Mouse (Mus musculus) stomach, embryonic 15.5 days (tissue): ENCODE data around the gene Lrrc25. TPM values are rescaled to one million over a fixed set of nuclear protein-coding genes. Genes with fewer than 3 reads are reported as not detected.

Experiments
- ATAC-seq: fragments of 200-750 bp; cut with Nextera tagmentation; 2 replicates; pipeline ENCODE4 v1.8.0; 2017; ENCODE audit warnings: low read depth, moderate number of reproducible peaks, moderate TSS enrichment; ENCODE audit not compliant: insufficient read depth, low FRiP score
- H3K27ac ChIP-seq: fragments of 300-500 bp; sonication (generic); 2 replicates; pipeline ENCODE4 v1.5.1; 2015; ENCODE audit warnings: mild to moderate bottlenecking, inconsistent platforms
- H3K27me3 ChIP-seq: fragments of 300-500 bp; sonication (generic); replicated peaks from 2 replicates; pipeline ENCODE4 v1.6.1; 2015; ENCODE audit warnings: inconsistent platforms
- H3K36me3 ChIP-seq: fragments of 300-500 bp; sonication (generic); 2 replicates; pipeline ENCODE4 v1.6.1; 2015; ENCODE audit warnings: inconsistent platforms
- H3K4me1 ChIP-seq: fragments of 300-500 bp; sonication (generic); 2 replicates; pipeline ENCODE4 v1.6.1; 2015; ENCODE audit warnings: inconsistent platforms
- H3K4me2 ChIP-seq: fragments of 300-500 bp; sonication (generic); 2 replicates; pipeline ENCODE4 v1.6.1; 2015; ENCODE audit warnings: mild to moderate bottlenecking, inconsistent platforms
- H3K4me3 ChIP-seq: fragments of 300-500 bp; sonication (generic); replicated peaks from 2 replicates; pipeline ENCODE4 v1.5.1; 2015; ENCODE audit warnings: inconsistent platforms
- H3K9ac ChIP-seq: fragments of 300-500 bp; sonication (generic); 2 replicates; pipeline ENCODE4 v1.6.1; 2015; ENCODE audit warnings: inconsistent platforms
- H3K9me3 ChIP-seq: fragments of 300-500 bp; sonication (generic); 2 replicates; pipeline ENCODE4 v1.6.1; 2016; ENCODE audit warnings: inconsistent platforms
- WGBS: fragments of 180-500 bp; shearing (Covaris S2); methylation state at CpG from one replicate; pipeline ENCODE4 v1.1.7; 2015; 5-methylcytosine and 5-hydroxymethylcytosine counted together
- polyA plus RNA-seq: library from polyadenylated mRNA; unstranded; fragments of >200 nt; fragmentation: Nextera tagmentation; extraction: Ambion mirVana; gene quantifications from 2 replicates; pipeline ENCODE4 v1.2.1, GENCODE M21; 2015

The Lrrc25 gene
- polyA plus RNA-seq, 1 experiment from 2014 or later = 3.9 TPM

GRCm38 (mm10) chr8:70627041-70627440, 11.1 kb downstream of the Lrrc25 start:
- no peaks in the 10 kb centered on the region for H3K27me3 ChIP-seq
- H3K4me2 ChIP-seq = no peak overlapping the region
- no peaks in the 10 kb centered on the region for H3K9me3 ChIP-seq
- ATAC-seq = no peak
- no peak overlapping the region for H3K9ac ChIP-seq
- H3K4me3 ChIP-seq = no peak overlapping the region
- peaks cover 20% of the 10 kb centered on the region for H3K4me1 ChIP-seq
- WGBS = 83% methylated on average over 5 of the region's 5 CpGs
- no peak overlapping the region for H3K27ac ChIP-seq
- H3K36me3 ChIP-seq = no peaks in the 10 kb centered on the region

GRCm38 (mm10) chr8:70628986-70629490, 13.1 kb downstream of the Lrrc25 start:
- Histone ChIP-seq H3K9ac (peak overlapping the region; percentile 3; the same call in 1 of the 2 replicates), H3K9me3 (no peaks in the 10 kb centered on the region), H3K4me1 (peaks cover 26% of the 10 kb centered on the region), H3K27ac (no peak overlapping the region), H3K27me3 (no peaks in the 10 kb centered on the region), H3K4me3 (peak overlapping the region; percentile 50), H3K36me3 (no peaks in the 10 kb centered on the region), H3K4me2 (peak overlapping the region; percentile 84)
- ATAC-seq = no peak
- WGBS = 52% methylated on average over 7 of the region's 7 CpGs

- Histone ChIP-seq H3K9me3 (no peaks in the 10 kb centered on the region), H3K4me2 (peak overlapping the region; percentile 84), H3K27ac (peak overlapping the region; percentile 49), H3K36me3 (no peaks in the 10 kb centered on the region), H3K4me1 (peaks cover 30% of the 10 kb centered on the region), H3K27me3 (no peaks in the 10 kb centered on the region), H3K9ac (peak overlapping the region; percentile 20; the same call in 1 of the 2 replicates), H3K4me3 (peak overlapping the region; percentile 50)
- ATAC-seq = peak; percentile 80
- WGBS = 1% methylated on average over 60 of the region's 60 CpGs
These were observed 13.9 kb downstream of the Lrrc25 start for GRCm38 (mm10) chr8:70629574-70630531.

- ATAC-seq = peak; percentile 45; the same call in 1 of the 2 replicates
- Histone ChIP-seq H3K4me1 (peaks cover 30% of the 10 kb centered on the region), H3K4me3 (peak overlapping the region; percentile 50; the same call in 1 of the 2 replicates), H3K4me2 (peak overlapping the region; percentile 84), H3K9me3 (no peaks in the 10 kb centered on the region), H3K27me3 (no peaks in the 10 kb centered on the region), H3K36me3 (no peaks in the 10 kb centered on the region), H3K27ac (peak overlapping the region; percentile 49), H3K9ac (no peak overlapping the region)
- WGBS = 12% methylated on average over 22 of the region's 22 CpGs
These were observed 14.8 kb downstream of the Lrrc25 start for GRCm38 (mm10) chr8:70630532-70631381.

GRCm38 (mm10) chr8:70631436-70631835, 15.5 kb downstream of the Lrrc25 start:
- no peak for ATAC-seq
- H3K9me3 ChIP-seq = no peaks in the 10 kb centered on the region
- H3K4me3 ChIP-seq = peak overlapping the region; percentile 9; the same call in 1 of the 2 replicates
- peaks cover 30% of the 10 kb centered on the region for H3K4me1 ChIP-seq
- WGBS = 13% methylated on average over 23 of the region's 24 CpGs
- H3K36me3 ChIP-seq = no peaks in the 10 kb centered on the region
- no peak overlapping the region for H3K27ac ChIP-seq
- no peak overlapping the region for H3K9ac ChIP-seq
- H3K27me3 ChIP-seq = no peaks in the 10 kb centered on the region
- peak overlapping the region; percentile 84 for H3K4me2 ChIP-seq

GRCm38 (mm10) chr8:70632346-70632892, 16.5 kb downstream of the Lrrc25 start, which contains the start of gene Gdf15:
Gdf15 (minus strand) TSS chr8:70632456.
- peaks cover 30% of the 10 kb centered on the region for H3K4me1 ChIP-seq

GRCm38 (mm10) chr8:70634066-70634465, 18.1 kb downstream of the Lrrc25 start:
- Histone ChIP-seq H3K4me1 (peaks cover 40% of the 10 kb centered on the region), H3K27ac (no peak overlapping the region), H3K4me2 (no peak overlapping the region), H3K9ac (no peak overlapping the region), H3K4me3 (no peak overlapping the region), H3K36me3 (no peaks in the 10 kb centered on the region), H3K27me3 (no peaks in the 10 kb centered on the region), H3K9me3 (no peaks in the 10 kb centered on the region)
- no peak for ATAC-seq
- WGBS = 50% methylated on average over 6 of the region's 6 CpGs

More at GRCm38 (mm10) chr8:70632346-70632892, 16.5 kb downstream of the Lrrc25 start, which contains the start of gene Gdf15:
- Histone ChIP-seq H3K36me3 (no peaks in the 10 kb centered on the region), H3K9me3 (no peaks in the 10 kb centered on the region), H3K4me2 (peak within 1 kb of the TSS; percentile 84), H3K27me3 (no peaks in the 10 kb centered on the region), H3K9ac (0 out of 2 replicates have a peak within 1 kb of the TSS, but pooled peaks have one; percentile 1), H3K4me3 (peak within 1 kb of the TSS; percentile 9; the same call in 1 of the 2 replicates), H3K27ac (no peak within 1 kb of the TSS)
- no peak for ATAC-seq
- WGBS = 61% methylated on average over 6 of the region's 6 CpGs

GRCm38 (mm10) chr8:70635527-70635926, 19.6 kb downstream of the Lrrc25 start:
- Histone ChIP-seq H3K9me3 (no peaks in the 10 kb centered on the region), H3K27ac (0 out of 2 replicates have a peak overlapping the region, but pooled peaks have one; percentile 4), H3K4me3 (no peak overlapping the region), H3K27me3 (no peaks in the 10 kb centered on the region), H3K9ac (no peak overlapping the region), H3K4me1 (peaks cover 30% of the 10 kb centered on the region), H3K36me3 (no peaks in the 10 kb centered on the region), H3K4me2 (no peak overlapping the region)
- WGBS = 73% methylated on average over 6 of the region's 6 CpGs
- no peak for ATAC-seq

GRCm38 (mm10) chr8:70636838-70637237, 20.9 kb downstream of the Lrrc25 start:
- H3K9me3 ChIP-seq = no peaks in the 10 kb centered on the region
- H3K9ac ChIP-seq = no peak overlapping the region
- H3K4me2 ChIP-seq = no peak overlapping the region
- H3K27ac ChIP-seq = no peak overlapping the region
- H3K4me3 ChIP-seq = no peak overlapping the region
- peak; percentile 30; the same call in 1 of the 2 replicates for ATAC-seq
- H3K4me1 ChIP-seq = peaks cover 22% of the 10 kb centered on the region
- no peaks in the 10 kb centered on the region for H3K36me3 ChIP-seq
- WGBS = 56% methylated on average over 8 of the region's 8 CpGs
- H3K27me3 ChIP-seq = no peaks in the 10 kb centered on the region

- WGBS = 65% methylated on average over 9 of the region's 9 CpGs
- no peak for ATAC-seq
- peaks cover 16% of the 10 kb centered on the region for H3K4me1 ChIP-seq
- H3K4me3 ChIP-seq = no peak overlapping the region
- H3K9ac ChIP-seq = no peak overlapping the region
- H3K27ac ChIP-seq = no peak overlapping the region; the same call in 1 of the 2 replicates
- H3K4me2 ChIP-seq = no peak overlapping the region
- no peaks in the 10 kb centered on the region for H3K27me3 ChIP-seq
- H3K36me3 ChIP-seq = no peaks in the 10 kb centered on the region
- no peaks in the 10 kb centered on the region for H3K9me3 ChIP-seq
These were observed 22.8 kb downstream of the Lrrc25 start for GRCm38 (mm10) chr8:70638752-70639151.

- WGBS = 61% methylated on average over 3 of the region's 3 CpGs
- no peak overlapping the region for H3K9ac ChIP-seq
- no peaks in the 10 kb centered on the region for H3K9me3 ChIP-seq
- no peak overlapping the region for H3K4me2 ChIP-seq
- H3K36me3 ChIP-seq = no peaks in the 10 kb centered on the region
- H3K27me3 ChIP-seq = no peaks in the 10 kb centered on the region
- no peak for ATAC-seq
- H3K27ac ChIP-seq = no peak overlapping the region
- no peak overlapping the region for H3K4me3 ChIP-seq
- H3K4me1 ChIP-seq = peaks cover 27% of the 10 kb centered on the region
These were observed 27.1 kb downstream of the Lrrc25 start for GRCm38 (mm10) chr8:70643019-70643418.
